Mouse (Mus musculus) limb, embryonic 13.5 days (tissue): ENCODE data around the gene Higd2a. TPM values are rescaled to one million over a fixed set of nuclear protein-coding genes. Genes with fewer than 3 reads are reported as not detected.
"Not testable (repeated sequence)": the region's sequence is repeated elsewhere in the genome, so short reads cannot be mapped to it uniquely, and the experiment has no call there.

Experiments used
- ATAC-seq: fragments of 200-750 bp; cut with Nextera tagmentation; 2 replicates; pipeline ENCODE4 v1.8.0; 2017; ENCODE audit warnings: low read depth, moderate number of reproducible peaks, moderate TSS enrichment; ENCODE audit not compliant: low FRiP score
- H3K27ac ChIP-seq: fragments of 300-500 bp; sonication (generic); 2 replicates; pipeline ENCODE4 v1.5.1; 2015; ENCODE audit warnings: inconsistent platforms, mild to moderate bottlenecking, moderate library complexity
- H3K27me3 ChIP-seq: fragments of 300-500 bp; sonication (generic); 2 replicates; pipeline ENCODE4 v1.6.1; 2015; ENCODE audit warnings: mild to moderate bottlenecking, inconsistent platforms
- H3K36me3 ChIP-seq: fragments of 300-500 bp; sonication (generic); 2 replicates; pipeline ENCODE4 v1.6.1; 2015; ENCODE audit warnings: inconsistent platforms, mild to moderate bottlenecking, moderate library complexity
- H3K4me1 ChIP-seq: fragments of 300-500 bp; sonication (generic); 2 replicates; pipeline ENCODE4 v1.6.1; 2015; ENCODE audit warnings: inconsistent platforms
- H3K4me2 ChIP-seq: fragments of 300-500 bp; sonication (generic); replicated peaks from 2 replicates; pipeline ENCODE4 v1.6.1; 2015; ENCODE audit warnings: inconsistent platforms, mild to moderate bottlenecking, moderate library complexity
- H3K4me3 ChIP-seq: fragments of 300-500 bp; sonication (generic); 2 replicates; pipeline ENCODE4 v1.5.1; 2015; ENCODE audit warnings: moderate library complexity, mild to moderate bottlenecking, inconsistent platforms
- H3K9ac ChIP-seq: fragments of 300-500 bp; sonication (generic); 2 replicates; pipeline ENCODE4 v1.6.1; 2015; ENCODE audit warnings: mild to moderate bottlenecking, inconsistent platforms
- H3K9me3 ChIP-seq: fragments of 300-500 bp; sonication (generic); 2 replicates; pipeline ENCODE4 v1.6.1; 2016; ENCODE audit warnings: inconsistent platforms
- WGBS: fragments of 180-500 bp; shearing (Covaris S2); methylation state at CpG from one replicate; pipeline ENCODE4 v1.1.7; 2015; 5-methylcytosine and 5-hydroxymethylcytosine counted together
- polyA plus RNA-seq: library from polyadenylated mRNA; unstranded; fragments of >200 nt; fragmentation: Nextera tagmentation; extraction: Ambion mirVana; gene quantifications from 2 replicates; pipeline ENCODE4 v1.2.1, GENCODE M21; 2015

The Higd2a gene
- polyA plus RNA-seq, 1 experiment from 2014 or later = 165 TPM

DNA sequence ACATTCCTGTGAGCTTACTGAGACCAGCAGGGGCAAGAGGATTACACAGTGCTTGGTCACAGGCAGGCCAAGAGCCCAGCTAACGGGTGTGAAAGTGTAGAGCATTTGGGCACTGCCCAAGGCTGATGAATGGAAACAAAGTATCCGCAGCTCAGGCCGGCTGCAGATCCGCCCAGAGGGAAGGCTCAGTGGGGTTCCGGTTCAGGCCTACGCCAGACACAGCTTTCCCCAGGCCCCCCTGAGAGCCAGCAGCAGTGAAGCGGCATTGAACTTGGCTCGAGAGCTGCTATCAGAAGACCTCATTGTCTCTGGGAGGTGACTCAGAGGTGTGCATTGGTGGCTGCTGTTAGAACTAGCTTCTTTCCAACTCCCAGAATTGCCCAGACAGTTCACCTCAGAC lies 18.7 kb downstream of the Higd2a start:
- Histone ChIP-seq H3K4me1 (peaks cover 27% of the 10 kb centered on the region), H3K27me3 (peaks cover 10% of the 10 kb centered on the region; the same call in 1 of the 2 replicates), H3K36me3 (no peaks in the 10 kb centered on the region; the same call in 1 of the 2 replicates), H3K9me3 (no peaks in the 10 kb centered on the region), H3K4me3 (no peak overlapping the region), H3K27ac (no peak overlapping the region), H3K9ac (0 out of 2 replicates have a peak overlapping the region, but pooled peaks have one; percentile 43), H3K4me2 (peak overlapping the region; percentile 14; the same call in 1 of the 2 replicates)
- 19% methylated on average over 8 of the region's 8 CpGs for WGBS
- no peak for ATAC-seq

DNA sequence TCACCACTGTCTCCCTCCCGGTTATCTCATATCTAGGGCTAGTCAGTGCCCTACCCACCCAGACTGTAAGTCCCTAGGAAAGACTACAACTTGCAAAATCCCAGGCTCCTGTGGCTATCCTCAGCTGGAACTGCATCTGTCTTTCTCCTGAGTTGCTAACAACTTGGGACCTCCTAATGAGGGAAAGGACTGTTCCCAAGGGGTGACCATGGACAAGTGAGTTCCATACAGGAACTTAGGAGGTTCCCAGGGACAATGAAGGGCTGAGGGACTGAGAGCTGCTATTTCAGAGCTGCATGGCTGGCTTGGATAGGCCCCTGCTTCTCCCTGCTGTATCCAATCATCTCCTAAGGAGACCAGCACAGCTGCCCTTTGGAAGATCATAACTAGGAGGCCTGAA lies 19.3 kb downstream of the Higd2a start:
- no peak overlapping the region for H3K4me3 ChIP-seq
- no peak overlapping the region for H3K27ac ChIP-seq
- no peaks in the 10 kb centered on the region; the same call in 1 of the 2 replicates for H3K36me3 ChIP-seq
- ATAC-seq = no peak
- peak overlapping the region; percentile 14; the same call in 1 of the 2 replicates for H3K4me2 ChIP-seq
- peaks cover 21% of the 10 kb centered on the region for H3K4me1 ChIP-seq
- peaks cover 10% of the 10 kb centered on the region; the same call in 1 of the 2 replicates for H3K27me3 ChIP-seq
- 0 out of 2 replicates have a peak overlapping the region, but pooled peaks have one; percentile 39 for H3K9ac ChIP-seq
- 48% methylated on average over 1 of the region's 1 CpGs for WGBS
- no peaks in the 10 kb centered on the region for H3K9me3 ChIP-seq

DNA sequence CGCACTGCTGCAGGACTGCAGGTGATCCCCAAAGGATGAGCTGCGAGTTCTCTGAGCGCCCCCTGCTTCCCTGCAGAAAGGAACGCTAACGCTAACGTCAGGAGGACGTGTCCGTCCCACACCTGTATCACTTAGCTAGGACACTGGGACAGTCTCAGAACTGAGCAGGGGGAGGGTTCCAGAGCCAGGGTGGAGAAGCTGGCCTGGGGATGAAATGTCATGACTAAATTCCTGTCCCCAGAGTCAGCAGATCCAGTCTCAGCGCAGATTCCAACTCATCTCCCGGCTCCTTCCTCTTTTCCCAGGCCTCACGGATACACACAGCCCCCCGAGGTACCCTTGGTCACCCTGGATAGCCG lies 20.6 kb downstream of the Higd2a start:
- Histone ChIP-seq H3K9ac (peak overlapping the region; percentile 81), H3K9me3 (no peaks in the 10 kb centered on the region), H3K27ac (no peak overlapping the region; the same call in 1 of the 2 replicates), H3K4me2 (peak overlapping the region; percentile 94), H3K27me3 (peaks cover 10% of the 10 kb centered on the region; the same call in 1 of the 2 replicates), H3K4me1 (peaks cover 17% of the 10 kb centered on the region), H3K36me3 (no peaks in the 10 kb centered on the region; the same call in 1 of the 2 replicates), H3K4me3 (peak overlapping the region; percentile 67)
- ATAC-seq = no peak; the same call in 1 of the 2 replicates
- 9% methylated on average over 13 of the region's 13 CpGs for WGBS

DNA sequence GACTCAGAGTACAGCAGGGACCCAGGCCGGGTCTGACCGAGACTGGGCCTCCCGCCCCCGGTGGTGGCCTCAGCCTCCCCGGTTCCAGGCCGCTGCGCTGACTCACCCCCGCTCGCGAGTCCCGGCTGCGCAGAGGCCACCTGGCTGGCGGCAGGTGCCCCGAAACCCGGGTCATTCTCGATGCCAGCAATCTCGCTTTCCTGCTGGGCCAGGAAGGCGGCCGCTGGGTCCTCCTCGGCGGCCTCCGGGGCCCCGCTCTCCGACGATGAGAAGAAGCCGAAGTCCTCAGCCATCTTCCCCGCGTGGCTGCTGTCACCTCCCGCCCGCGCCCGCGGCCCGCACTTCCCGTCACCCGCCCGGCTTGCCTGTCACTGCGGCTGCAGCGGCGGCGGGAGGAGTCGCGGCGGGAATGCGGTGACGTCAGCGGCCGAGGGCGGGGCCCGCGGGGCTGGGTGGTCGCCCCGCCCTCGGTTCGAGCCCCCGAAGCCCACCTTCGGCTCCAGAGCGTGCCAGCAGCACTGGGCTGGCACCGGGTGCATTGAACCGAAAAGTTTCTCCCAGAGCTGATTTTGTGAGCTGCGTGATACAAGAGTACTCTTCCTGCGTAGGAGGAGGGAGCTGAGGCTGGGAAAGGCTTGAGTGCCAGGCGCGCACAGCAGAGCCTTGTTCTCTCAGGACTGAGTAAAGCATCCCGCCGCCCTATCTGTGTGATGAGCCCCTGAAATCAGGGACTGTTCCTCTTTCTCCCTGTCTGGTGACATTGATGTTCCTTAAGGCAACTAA lies 21.2 kb downstream of the Higd2a start, which contains the start of gene Cltb:
TSS of gene Cltb (minus strand) at position 373 of the 783 bp plus-strand sequence.
- H3K4me1 ChIP-seq = peaks cover 17% of the 10 kb centered on the region
- H3K36me3 ChIP-seq = no peaks in the 10 kb centered on the region
- 1% methylated on average over 55 of the region's 66 CpGs for WGBS
- no peak within 1 kb of the TSS; the same call in 1 of the 2 replicates for H3K27ac ChIP-seq
- H3K4me3 ChIP-seq = peak within 1 kb of the TSS; percentile 67
- H3K9me3 ChIP-seq = no peaks in the 10 kb centered on the region
- peak; percentile 71; the same call in 1 of the 2 replicates for ATAC-seq
- H3K27me3 ChIP-seq = peaks cover 10% of the 10 kb centered on the region; the same call in 1 of the 2 replicates
- H3K4me2 ChIP-seq = peak within 1 kb of the TSS; percentile 94
- H3K9ac ChIP-seq = peak within 1 kb of the TSS; percentile 81

DNA sequence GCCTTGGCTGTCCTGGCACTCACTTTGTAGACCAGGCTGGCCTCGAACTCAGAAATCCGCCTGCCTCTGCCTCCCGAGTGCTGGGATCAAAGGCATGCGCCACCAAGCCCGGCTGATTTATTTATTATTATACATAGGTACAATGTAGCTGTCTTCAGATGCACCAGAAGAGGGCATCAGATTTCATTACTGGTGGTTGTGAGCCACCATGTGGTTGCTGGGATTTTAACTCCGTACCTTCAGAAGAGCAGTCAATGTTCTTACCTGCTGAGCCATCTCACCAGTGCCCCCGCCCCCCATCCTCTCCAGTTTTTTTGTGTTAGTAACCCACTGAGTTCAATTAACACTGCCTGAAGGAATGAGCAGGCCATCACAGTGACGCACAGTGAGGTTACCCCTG lies 23.1 kb downstream of the Higd2a start:
- not testable (repeated sequence) for ATAC-seq, H3K4me3 ChIP-seq
- WGBS = 88% methylated on average over 8 of the region's 8 CpGs

DNA sequence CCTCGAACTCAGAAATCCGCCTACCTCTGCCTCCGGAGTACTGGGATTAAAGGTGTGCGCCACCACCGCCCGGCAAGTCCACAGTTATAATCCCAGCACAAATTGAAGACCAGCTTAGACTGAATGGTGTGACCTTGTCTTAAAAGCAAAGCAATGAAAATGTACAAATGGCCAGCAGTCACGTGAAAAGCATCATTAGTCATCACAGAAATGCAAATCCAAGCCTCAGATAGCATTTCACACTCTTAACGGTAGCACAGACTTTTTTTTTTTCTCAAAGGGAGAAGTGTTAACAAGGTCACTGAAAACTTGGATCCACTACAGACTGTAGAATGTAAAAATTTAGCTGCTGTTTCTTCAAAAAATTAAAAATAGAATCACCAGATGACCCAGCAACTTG lies 26.3 kb downstream of the Higd2a start:
- no peaks in the 10 kb centered on the region for H3K9me3 ChIP-seq
- 0 out of 2 replicates have a peak, but pooled peaks cover 3% of the 10 kb centered on the region for H3K4me1 ChIP-seq
- H3K4me2 ChIP-seq = no peak overlapping the region
- H3K27ac ChIP-seq = no peak overlapping the region
- no peak overlapping the region for H3K4me3 ChIP-seq
- H3K36me3 ChIP-seq = no peaks in the 10 kb centered on the region
- ATAC-seq = no peak
- no peaks in the 10 kb centered on the region for H3K27me3 ChIP-seq
- H3K9ac ChIP-seq = no peak overlapping the region
- WGBS = 80% methylated on average over 8 of the region's 8 CpGs

More for the DNA sequence above, 23.1 kb downstream of the Higd2a start:
- not testable (repeated sequence) for H3K9ac ChIP-seq, H3K4me2 ChIP-seq, H3K9me3 ChIP-seq, H3K27ac ChIP-seq, H3K36me3 ChIP-seq, H3K27me3 ChIP-seq
- H3K4me1 ChIP-seq = peaks cover 17% of the 10 kb centered on the region

DNA sequence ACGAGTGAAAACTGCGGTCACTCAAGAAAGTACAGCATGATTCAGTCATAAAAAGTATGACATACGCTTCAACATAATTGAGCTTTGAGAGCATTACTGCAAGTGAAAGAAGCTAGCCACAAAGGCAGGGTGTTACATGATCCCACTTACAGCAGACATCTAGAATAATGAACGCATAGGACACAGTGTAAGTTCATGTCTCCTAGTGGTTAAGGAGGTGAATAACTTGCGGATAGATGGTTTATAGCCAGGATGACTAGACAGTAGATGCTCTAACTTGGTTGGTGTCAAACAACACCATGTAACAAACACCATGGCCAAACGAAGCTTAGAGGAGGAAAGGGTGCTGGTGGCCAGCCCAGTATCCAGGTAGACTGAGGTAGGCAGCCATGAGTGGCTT lies 27.0 kb downstream of the Higd2a start:
- Histone ChIP-seq H3K4me3 (no peak overlapping the region), H3K4me1 (no peaks in the 10 kb centered on the region), H3K36me3 (no peaks in the 10 kb centered on the region), H3K4me2 (no peak overlapping the region), H3K9ac (no peak overlapping the region), H3K27ac (no peak overlapping the region), H3K27me3 (no peaks in the 10 kb centered on the region), H3K9me3 (no peaks in the 10 kb centered on the region)
- 69% methylated on average over 6 of the region's 6 CpGs for WGBS
- no peak for ATAC-seq

DNA sequence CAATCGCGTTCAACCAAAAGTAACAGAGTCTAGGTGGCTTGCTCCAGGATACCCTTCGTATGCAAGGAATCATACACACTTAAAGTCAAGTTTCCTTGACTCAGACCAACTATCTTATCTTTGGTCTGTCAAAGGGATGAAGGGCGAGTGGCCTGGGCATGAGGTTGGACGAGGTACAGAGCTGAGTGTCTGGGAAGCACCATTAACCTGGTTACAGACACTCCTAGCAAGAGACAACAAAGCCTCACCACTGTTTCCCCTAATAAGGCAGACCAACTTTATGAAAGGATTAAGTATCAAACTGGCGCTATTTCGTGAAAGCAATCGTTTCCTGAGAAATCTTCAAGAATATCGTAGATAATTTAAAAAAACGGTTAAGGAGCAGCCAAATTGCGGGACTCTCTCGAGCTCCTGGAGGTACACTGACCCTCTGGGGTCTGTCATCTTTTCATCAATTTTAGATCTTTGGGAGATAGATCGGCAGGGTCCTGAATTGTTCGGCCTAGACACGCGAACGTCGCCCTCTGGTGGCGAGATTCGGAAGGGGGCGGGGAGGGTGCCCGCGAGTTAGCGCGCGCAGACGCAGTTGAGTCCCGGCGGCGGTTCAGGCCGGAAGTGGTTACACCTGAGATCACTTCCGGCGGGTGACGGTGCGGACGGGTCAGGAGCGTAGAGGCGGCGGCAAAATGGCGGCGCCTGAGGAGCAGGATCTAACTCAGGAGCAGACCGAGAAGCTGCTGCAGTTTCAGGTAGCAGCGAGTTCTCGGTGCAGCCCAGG lies 31.3 kb downstream of the Higd2a start, which contains the start of gene Faf2:
TSS of gene Faf2 (plus strand) at position 630 of the 778 bp plus-strand sequence.
- Histone ChIP-seq H3K4me2 (peak within 1 kb of the TSS; percentile 81), H3K36me3 (peaks cover 4% of the 10 kb centered on the region; the same call in 1 of the 2 replicates), H3K27me3 (no peaks in the 10 kb centered on the region), H3K4me1 (peaks cover 13% of the 10 kb centered on the region), H3K27ac (peak within 1 kb of the TSS; percentile 86), H3K9me3 (no peaks in the 10 kb centered on the region), H3K9ac (peak within 1 kb of the TSS; percentile 96), H3K4me3 (peak within 1 kb of the TSS; percentile 95)
- 11% methylated on average over 44 of the region's 44 CpGs for WGBS
- ATAC-seq = peak; percentile 97

DNA sequence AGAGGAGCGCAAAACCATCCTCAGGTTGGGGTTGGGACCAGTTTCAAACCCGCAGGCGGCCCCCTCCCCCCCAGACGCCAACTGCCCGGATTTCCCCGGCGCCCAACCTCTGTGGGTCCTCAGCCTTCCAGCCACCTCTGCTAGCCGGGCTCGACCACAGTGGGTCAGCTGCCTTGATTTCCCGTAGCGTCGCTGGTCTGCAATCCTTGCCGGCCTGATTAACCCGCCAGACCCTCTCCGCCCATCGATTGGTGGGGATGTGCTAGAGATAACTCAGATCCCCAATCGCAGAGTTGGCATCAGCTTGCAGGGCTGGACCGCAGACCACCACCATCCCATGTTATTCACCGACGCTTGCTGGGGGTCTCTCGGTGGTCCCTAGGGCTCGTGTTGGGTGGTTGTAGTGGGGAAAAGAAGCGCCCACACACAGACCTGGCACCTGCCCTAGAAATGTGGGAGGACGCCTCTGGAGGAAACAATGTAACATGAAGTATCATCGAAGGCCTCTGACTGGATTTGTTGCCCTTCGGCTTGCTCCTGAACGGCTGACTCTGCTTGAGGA lies 32.0 kb downstream of the Higd2a start:
- Histone ChIP-seq H3K9me3 (no peaks in the 10 kb centered on the region), H3K27ac (peak overlapping the region; percentile 86), H3K27me3 (no peaks in the 10 kb centered on the region), H3K36me3 (peaks cover 4% of the 10 kb centered on the region; the same call in 1 of the 2 replicates), H3K4me1 (peaks cover 13% of the 10 kb centered on the region), H3K4me3 (peak overlapping the region; percentile 95), H3K9ac (peak overlapping the region; percentile 96), H3K4me2 (peak overlapping the region; percentile 81)
- 2% methylated on average over 27 of the region's 27 CpGs for WGBS
- no peak; the same call in none of the 2 replicates for ATAC-seq

DNA sequence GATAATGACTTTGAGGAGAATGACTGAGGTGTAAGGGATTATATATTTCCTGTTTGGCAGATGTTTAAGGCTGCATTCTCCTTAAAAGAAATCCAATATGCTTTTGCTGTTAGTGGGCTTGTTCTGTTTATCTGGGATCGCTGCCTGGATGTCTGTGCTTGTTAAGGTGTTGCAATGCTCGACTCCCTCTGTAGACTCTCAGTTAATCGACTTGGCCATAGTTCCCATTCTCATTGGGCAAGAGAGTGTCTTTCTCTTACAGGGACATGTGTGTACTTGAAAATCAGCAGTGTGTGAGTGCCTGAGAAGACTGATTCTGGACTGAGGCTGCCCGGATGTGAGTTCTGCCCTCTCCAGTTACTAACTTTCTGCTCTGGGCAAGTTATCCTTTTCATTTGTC lies 39.1 kb downstream of the Higd2a start:
- Histone ChIP-seq H3K4me3 (no peak overlapping the region), H3K27ac (no peak overlapping the region), H3K4me2 (no peak overlapping the region), H3K4me1 (peaks cover 10% of the 10 kb centered on the region; the same call in 1 of the 2 replicates), H3K9me3 (no peaks in the 10 kb centered on the region), H3K27me3 (no peaks in the 10 kb centered on the region), H3K36me3 (peaks cover 30% of the 10 kb centered on the region), H3K9ac (no peak overlapping the region)
- no peak for ATAC-seq
- 82% methylated on average over 4 of the region's 4 CpGs for WGBS

DNA sequence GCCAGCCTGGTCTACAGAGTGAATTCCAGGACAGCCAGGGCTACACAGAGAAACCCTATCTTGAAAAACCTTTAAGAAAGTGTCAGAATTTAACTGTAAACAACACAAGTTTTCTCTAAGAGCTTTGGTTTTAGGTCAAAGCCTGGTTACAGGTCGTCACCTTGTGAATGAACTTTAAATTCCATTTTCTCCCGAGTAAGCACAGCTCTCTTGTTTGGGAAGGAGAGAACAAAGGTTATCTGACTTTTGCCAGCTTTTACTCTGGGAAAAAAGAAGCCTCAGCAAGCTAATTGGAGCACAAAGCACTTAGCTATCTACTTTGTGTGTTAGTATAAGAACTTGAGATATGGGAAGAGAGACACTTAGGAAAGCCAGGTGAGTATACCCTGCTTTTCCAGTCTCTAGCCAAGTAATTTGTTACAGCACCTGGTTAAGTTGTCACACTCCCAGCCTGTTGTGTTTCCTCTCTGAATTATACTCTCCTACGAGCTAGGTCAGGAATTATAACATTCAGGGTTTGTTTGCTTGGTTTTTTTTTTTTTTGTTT lies 42.8 kb downstream of the Higd2a start:
- peaks cover 47% of the 10 kb centered on the region for H3K36me3 ChIP-seq

More for the DNA sequence above, 42.8 kb downstream of the Higd2a start:
- Histone ChIP-seq H3K4me1 (peaks cover 10% of the 10 kb centered on the region; the same call in 1 of the 2 replicates), H3K4me2 (no peak overlapping the region), H3K4me3 (no peak overlapping the region), H3K9me3 (no peaks in the 10 kb centered on the region), H3K9ac (no peak overlapping the region), H3K27me3 (no peaks in the 10 kb centered on the region), H3K27ac (no peak overlapping the region)
- no peak for ATAC-seq
- 77% methylated on average over 3 of the region's 3 CpGs for WGBS
